Mouse (Mus musculus): ENCODE results near the gene Rcan1.

The Rcan1 gene

DNA sequence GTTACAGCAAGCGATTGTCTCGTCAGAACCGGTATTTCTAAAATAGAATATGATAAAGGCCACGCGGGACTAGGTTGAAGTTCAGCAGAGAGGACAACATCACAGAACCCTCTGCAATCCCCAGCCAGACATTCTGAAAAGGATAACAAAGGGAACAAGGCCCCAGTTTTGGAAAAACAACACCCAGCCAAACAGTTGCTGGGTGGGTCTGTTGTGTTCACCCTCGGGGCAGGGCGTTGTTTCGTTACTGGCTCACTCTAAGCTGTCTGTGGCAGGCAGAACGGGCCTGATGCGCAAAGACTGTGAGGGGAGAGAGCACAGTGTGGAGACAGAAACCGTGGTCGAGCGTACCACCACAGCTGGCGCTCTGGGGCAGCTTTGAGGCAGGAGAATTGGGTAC, 2.2 kb downstream of the Rcan1 start:
- DNase-seq (ENCODE audit: low read depth): no peak

DNA sequence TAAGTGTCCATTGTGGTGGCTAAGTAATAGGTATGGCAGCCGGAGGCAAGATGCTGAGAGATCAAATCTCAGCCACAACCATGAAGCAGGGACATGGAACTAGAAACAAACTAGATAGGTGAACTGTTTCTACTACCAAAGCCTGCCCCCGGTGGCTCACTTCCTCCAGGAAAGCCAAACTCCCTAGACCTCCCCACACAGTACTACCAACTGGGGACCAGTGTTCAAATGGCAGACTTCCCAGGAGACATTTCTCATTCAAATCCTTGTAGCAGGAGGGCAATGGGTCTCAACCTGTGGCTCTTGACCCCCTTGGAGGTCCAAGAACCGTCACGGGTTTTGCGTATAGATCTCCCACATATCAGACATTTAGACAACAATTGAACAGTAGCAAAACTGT, 3.6 kb downstream of the Rcan1 start:
- DNase-seq (ENCODE audit: low read depth): peak; percentile 26

DNA sequence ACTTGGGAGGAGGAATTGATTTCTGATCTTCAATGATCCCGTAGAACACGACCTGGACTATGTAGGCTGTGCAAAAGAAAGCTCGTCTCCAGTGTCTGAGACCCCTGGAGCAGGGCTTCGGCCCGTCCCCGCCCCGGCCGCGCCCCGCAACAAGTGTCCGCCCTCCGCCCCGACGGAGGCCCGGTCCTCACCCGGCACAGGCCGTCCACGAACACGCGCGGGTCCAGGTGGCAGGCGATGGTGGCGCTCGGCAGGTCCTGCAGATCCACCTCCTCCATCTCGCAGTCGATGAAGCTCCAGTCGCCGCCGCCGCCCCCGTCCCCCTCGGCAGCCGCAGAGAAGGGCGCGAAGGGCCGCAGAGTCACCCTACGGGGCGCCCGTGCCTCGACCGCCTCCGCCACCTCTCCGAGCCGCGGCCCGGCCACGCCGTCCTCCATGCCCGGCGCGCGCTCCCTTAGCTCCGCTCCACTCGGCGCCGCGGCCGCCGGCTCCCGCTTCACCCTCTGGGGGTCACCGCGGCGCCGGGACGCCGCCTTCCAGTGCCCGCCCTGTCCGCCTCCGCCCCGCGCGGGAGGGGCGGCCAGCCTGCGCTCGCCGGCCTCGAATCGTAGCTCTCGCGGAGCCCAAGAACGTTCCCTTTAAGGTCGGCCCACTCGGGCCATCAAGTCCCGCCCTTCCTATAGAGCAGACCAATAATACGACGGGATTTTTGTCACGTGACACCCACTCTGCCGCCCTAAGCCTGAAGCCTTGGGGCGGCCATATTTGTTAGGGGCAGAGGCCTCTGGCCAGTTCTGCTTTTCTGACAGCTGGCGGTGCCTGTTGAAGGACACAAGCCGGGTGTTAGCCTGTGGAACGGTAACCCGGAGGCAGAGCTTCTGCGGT, 4.8 kb downstream of the Rcan1 start:
- peak; percentile 99 for DNase-seq (ENCODE audit: low read depth)

DNA sequence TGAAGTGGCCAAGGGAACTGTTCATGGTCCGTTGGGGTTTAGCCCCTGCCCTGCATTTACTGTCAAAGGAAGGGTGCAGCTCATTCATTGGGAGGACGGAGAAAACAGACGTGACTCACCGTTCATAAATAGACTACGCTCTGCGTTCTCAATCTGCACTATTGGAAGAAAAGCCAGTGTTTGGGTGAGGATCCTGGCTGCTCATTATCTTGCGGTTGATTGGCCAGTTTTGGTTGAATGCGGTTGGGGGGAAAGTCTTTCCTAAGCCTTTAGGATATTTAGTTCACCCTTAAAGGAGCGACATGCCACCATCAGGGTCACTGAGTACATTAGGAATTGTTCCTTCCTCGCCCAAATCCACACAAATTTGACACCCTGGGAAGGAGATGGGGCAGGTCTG, 5.4 kb downstream of the Rcan1 start:
- peak; percentile 21 for DNase-seq (ENCODE audit: low read depth)

DNA sequence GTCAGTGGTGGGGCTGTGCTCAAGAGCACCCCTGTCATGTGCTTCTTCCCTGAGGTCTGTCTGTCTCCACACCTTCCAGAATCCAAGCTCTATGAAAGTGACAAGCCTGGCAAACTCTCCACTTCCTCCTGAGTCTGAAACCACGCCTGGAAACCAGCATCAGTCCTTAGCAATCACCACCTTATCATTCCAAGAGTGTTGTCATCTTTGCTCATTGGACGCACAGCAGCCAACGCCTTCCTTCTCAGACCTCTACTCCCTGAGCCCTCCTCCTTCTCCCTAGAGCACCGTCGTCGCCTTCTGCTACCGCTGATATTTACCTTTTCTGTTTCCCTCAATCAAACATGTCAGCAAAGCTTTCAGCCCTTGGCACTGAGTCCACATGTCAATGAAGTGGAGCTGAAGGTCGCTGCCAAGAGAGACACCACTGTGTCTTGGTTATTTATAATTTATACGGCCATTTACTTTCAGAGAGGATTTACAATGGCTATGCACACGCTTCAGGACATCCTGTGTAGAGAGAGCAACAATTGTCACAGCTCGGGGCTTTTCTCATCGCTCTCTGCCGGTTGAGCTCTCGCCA, 6.2 kb downstream of the Rcan1 start:
- no peak for DNase-seq (ENCODE audit: low read depth)

DNA sequence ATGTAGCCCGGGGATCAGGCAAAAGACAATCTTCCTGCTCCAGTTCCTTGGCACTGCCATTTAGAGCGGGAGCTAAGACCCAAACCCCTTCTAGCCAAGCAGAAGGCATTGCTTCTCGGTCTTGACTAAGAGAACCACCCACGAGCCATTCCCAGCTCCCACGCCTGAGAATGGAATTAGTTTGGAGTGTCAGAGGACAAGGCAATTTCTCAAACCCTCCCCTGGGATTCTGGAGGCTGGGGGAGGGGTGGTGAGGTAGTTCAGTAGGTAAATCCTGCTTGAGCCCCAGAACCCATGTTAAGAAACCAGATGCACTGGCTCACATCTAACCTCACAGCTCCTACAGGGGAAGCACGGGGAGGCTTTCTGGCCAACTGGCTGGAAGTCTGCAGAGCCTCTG, 9.3 kb downstream of the Rcan1 start:
- no peak for DNase-seq (ENCODE audit: low read depth)

DNA sequence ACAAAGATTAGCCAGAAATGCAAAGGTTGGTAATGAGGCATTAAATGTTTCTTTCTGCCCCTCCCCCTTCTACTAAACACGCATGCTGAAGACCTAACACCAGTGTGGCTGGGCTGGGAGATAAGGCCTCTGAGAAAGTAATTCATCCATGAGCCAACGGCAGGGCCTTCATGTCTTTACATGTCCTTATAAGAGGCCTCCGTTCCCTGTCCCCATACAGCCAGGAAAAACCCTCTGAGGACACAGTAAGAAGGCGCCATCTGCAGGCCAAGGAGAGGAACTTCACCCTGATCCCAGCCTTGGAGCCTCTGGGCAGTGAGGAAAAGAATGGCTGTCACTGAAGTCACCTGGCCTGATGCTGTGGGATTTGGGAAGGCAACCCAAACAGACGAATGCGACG, 13.1 kb downstream of the Rcan1 start:
- DNase-seq (ENCODE audit: low read depth): peak; percentile 72

DNA sequence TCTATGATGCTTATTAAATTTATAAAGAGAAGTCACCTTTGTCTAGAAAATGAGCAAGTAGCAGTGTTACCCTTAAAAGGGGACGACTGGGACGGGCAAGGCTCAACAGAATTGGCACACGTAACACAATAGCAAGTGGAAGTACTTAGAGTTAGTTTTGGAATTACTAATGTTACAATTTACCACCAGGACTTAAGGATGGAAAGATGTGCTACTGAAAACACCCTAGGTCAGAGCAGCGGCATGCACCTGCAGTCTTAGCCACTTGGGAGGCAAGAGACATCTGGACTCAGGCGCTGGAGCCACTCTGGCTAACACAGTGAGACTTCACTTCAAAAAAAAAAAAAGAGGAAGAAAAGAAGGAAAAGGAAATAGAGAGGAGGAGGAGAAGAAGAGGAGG, 14.7 kb downstream of the Rcan1 start:
- no peak for DNase-seq (ENCODE audit: low read depth)

DNA sequence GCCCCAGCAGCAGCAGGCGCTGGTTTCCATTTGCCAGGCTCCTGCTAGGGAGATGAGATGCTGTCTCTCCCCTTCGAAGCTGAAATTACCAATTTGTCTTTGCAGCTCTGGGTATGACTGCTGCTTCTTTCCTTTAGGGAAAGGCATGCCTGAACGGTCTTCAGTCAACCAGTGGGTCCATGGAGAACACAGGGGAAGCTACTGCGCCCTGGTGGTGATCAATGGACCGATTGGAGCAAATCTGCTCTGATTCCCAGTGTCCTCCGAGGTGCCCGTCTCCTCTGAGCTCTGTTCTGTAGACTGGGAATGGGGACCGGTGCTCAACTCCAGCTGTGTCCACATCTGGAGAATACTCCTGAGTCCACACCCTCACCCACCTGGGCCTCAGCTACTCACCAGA, 15.2 kb downstream of the Rcan1 start:
- no peak for DNase-seq (ENCODE audit: low read depth)

DNA sequence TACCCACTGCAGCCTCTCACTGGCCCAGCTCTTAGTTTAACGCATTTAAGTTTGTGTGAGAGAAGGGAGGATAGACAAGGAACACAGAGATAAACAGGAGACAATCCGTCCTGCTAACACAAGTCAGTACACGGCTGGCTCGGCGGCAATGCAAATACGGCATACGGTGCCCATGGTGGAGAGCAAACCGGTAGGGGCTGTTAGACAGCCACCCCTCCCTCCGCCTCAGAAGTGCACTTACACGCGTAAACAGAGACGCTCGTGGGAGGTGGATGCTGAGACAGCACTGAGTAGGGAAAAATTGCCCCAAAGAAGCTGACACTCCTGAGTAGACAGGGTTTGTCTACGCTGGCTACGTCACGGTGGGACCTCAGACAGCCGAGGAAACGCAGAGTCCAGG, 16.2 kb downstream of the Rcan1 start:
- DNase-seq (ENCODE audit: low read depth): no peak

DNA sequence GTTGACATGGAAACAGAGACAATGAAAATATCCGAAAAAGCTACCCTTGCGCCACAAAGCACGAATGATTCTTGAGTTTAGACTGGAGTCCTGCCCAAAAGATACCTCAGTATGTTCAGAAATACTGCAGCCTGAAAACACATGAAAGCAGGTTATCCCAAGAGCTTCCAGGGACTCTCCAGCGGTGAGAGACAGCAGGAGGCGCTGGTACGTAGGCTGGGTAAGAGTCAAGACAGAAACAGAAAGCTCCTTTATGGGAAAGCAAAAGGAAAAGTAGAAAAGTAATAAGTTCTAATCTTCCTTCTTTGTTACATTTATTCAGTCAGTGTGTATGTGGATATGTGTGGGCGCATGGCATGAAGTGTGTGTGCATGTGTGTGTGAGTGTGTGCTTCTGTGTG, 16.7 kb downstream of the Rcan1 start:
- no peak for DNase-seq (ENCODE audit: low read depth)

DNA sequence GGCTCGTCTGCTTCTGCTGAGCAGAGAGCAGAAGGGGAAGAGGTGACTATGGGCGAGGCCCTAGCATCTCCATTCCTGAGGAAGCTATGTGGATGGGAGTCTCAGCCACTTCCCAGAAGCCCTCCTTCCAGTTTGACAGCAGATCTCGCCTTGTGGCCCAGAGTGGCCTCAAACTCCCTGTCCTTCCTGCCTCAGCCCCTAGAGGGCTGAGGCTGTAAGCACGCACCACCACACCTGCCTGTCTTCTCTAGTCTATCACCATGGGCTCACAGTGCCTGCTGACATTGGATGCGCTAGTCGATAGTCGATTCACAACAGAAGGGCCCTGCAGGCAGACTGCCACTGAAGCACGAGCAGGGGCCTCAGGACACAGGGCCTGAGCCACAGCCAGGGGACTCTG, 18.1 kb downstream of the Rcan1 start:
- no peak for DNase-seq (ENCODE audit: low read depth)

DNA sequence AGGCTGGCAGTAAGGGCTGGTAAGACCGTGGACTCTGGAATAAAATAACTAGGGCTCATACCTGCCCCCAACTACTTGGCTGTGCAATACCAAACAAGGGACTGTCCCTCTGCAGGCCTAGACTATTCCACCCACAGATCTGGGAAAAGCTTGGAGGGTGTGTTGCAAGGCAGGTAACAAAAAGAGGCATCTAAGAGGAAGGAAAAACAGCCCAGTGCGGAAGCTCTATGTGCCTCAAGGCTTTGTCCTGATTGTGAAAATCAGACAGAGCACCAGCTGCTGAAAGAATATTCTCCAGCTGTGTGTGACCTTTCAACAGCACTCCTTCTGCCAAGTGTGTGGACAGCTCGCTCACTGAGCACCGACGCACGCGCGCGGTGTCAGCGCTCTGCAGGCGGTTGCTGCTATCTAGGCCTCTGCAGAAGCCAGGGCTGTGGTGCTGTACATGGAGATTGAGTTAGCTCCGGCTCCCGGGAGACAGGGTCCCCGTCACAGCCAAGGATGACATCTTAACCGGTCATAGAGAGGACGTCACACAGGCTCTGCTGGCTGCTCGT, 19.1 kb downstream of the Rcan1 start:
- DNase-seq (ENCODE audit: low read depth): no peak

DNA sequence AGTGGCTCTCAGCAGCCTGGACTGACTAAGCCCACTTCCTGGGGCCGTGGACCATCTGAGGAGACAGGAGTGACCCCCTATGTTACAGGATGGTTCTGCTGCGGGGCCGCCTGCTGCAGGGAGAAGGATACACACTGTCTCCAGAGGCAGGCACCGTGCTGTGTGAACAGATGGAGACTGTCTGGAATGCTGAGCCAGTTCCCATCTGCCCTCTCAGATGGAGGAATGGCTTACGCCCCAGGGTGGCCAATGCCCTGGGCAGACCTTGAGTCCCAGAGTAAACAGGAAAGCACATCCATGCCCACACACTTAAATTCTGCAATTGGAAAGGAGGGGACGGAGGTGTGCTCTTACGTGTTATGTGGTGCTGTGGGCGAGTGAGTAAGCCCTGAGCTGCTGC, 20.3 kb downstream of the Rcan1 start:
- DNase-seq (ENCODE audit: low read depth): no peak

DNA sequence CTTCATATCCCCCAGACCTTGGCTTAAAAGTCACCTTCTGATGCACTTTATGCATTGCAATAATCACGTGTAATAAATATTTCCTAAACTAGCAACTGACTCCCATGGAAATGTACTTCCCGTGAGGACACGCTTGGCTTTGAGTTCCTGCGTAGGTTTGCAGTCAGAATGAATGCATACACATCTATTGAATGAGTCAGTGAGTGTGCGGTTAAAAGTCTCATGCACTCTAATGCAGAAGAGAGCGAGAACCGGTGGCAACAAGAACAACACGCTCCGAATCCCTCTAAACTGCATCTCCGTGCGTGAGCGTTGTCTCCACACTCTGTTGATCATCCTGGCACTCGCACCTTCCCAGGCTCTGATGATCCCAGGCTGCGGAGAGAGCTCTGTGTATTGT, 21.6 kb downstream of the Rcan1 start:
- DNase-seq (ENCODE audit: low read depth): no peak

DNA sequence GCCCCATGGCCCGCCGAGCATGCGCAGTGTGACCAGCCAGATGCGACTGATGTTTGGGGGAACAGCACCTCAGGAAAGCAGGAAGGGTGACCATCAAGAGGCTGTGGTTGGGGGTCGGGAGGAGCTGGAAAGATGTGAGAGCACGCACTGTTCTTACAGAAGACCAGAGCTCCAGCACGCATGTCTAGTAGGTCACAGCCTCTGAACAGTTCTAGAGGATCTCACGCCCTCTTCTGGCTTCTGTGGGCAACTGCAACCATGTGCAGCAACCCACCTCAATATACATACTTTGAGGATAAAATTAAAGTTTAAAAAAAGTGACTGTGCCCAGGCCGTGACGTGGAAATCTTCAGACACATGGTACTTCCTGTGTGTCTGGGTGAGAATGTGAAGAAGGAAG, 25.3 kb downstream of the Rcan1 start:
- DNase-seq (ENCODE audit: low read depth): peak; percentile 43

DNA sequence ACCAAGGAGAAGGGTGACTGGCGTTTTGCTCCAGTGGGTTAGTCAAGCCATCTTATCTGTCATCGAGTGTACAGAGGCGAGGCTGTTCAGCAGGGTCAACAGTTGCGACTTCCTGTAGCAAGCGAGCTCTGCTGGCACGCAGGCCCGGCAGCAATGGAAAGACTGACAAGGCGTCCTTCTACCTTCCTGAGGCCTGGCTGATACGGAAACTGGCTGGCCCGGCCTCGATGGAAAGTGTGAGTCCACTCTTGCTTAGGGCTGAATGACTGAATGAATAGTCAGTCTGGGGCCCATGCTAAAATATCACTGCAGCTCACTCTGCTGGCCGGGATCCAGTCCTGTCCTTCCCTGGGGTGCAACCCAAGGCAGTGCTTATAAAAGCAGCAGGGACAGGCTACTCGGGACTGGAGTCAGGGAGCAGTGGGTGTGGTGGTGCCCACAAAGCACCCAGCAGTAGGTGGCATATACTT, 27.0 kb downstream of the Rcan1 start:
- DNase-seq (ENCODE audit: low read depth): peak; percentile 73

DNA sequence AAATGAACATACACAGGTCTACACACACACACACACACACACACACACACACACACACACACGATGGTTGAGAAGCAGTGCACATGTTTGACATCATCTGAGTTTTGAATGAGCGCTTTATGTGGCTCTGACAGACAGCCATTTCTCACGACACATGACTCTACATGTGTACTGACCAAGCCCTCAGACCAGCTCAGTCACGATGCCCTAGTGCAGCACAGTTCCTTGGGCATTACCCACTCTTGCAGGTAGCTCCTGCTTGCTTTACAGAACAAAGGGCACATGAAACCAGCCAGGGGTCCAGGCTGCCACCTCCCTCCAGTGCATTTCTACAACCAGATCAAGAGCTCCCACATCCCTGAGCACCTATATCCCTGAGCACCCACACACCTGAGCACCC, 27.7 kb downstream of the Rcan1 start:
- peak; percentile 19 for DNase-seq (ENCODE audit: low read depth)

DNA sequence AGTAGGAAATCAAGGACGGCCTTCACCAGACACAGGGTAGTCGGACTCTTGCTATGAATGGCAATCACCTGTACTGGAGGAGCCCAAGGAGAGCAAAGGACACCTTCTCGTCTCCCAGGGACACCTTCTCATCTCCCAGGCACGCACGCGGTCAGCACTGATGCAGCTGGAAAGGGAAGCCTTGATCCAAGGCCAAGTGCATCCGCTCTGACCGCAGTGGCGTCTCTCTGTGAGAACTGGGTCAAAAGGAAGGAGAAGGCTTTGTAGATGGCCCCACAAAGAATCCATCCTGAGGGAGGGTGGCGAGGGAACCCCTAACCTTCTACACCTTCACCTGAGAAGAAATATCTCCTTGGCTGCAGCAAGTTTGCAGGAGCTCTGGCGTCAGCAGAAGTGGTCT, 28.5 kb downstream of the Rcan1 start:
- DNase-seq (ENCODE audit: low read depth): no peak

DNA sequence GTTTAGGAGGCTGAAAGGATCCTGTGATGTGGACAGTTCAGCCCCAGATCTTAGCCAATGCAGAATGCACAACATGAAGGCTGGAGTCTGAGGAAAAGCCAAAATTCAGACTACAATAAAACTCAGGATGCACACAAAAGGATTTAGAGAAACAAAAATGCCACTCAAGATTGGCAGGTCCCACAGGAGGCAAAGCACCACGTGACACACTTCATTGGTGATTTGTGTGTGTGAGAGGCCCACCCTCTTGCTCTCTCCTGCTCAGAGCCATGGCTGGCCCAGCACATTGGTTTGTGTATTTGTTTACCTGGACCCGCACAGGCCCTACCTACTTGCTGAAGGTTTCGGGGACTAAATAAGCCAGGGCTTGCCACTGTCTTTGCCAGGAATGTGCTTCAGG, 29.5 kb downstream of the Rcan1 start:
- no peak for DNase-seq (ENCODE audit: low read depth)

DNA sequence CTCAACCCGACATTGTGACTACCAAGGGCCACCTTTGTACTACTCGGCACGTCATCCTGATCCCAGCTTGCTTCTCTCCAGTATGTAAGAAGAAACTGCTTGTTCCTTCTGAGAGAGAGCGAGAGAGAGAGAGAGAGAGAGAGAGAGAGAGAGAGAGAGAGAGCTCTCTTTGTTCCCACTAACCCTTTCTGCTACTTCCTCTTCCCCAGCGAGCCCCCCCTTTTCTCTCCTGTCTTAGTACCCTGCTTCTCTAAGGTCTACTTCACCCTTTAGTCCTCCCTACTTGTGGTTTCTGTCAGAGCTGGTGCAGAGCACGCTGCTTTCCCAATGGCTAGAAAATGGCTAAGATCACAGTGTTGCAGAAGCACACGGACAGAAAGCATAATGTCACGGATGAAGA, 30.4 kb downstream of the Rcan1 start:
- DNase-seq (ENCODE audit: low read depth): no peak

DNA sequence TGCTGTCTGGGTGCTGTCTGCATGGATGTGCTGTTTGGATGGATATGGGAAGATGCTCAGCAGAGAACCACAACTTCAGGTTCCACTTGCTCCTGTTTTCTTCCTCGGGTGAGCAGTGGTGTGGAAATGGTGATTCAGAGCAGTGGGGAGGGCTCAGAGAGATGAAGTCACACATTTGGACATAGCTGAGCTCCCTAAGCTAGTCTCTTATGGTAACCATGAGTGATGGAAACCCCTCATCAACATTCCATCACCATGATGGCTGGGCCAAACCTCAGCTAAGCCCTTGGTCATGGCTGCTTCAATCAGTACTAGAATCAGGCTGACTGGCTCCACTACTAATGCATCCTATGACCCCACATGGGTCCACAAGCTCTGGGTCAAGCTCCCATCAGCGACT, 30.9 kb downstream of the Rcan1 start:
- no peak for DNase-seq (ENCODE audit: low read depth)

DNA sequence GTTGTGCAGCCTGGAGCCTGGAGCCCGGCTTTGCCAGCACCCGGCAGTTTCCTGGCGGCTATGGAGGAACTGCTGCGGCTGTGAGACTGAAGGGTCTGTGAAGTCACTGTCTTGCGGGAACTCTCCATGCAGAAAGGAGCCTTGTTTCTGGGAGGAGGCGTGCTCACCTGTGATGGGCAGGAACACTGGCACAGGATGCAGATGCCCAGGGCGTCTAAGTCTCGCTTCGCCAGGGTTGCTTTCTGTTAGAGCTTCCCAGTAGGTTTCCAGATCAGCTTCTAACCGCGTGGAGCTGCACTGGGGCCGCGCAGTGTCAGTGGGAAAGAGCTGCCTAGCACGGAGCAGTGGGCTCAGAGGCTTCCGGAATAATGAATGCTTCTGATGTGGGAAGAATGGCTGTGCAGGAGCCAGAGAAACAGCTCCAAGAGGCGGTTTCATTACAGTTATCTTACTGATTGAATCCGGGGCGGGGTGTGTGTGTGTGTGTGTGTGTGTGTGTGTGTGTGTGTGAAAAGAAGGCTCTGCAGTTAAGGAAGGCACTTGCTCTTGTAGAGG, 35.2 kb downstream of the Rcan1 start:
- DNase-seq (ENCODE audit: low read depth): no peak
